Mouse (Mus musculus): ENCODE results near the gene Frmd4a.

The Frmd4a gene

GRCm38 (mm10) chr2:4562373-4562772 lies 544.9 kb downstream of the Frmd4a start:
- no peak for DNase-seq

- DNase-seq = no peak
Observed at GRCm38 (mm10) chr2:4562826-4563225, 545.3 kb downstream of the Frmd4a start.

DNA sequence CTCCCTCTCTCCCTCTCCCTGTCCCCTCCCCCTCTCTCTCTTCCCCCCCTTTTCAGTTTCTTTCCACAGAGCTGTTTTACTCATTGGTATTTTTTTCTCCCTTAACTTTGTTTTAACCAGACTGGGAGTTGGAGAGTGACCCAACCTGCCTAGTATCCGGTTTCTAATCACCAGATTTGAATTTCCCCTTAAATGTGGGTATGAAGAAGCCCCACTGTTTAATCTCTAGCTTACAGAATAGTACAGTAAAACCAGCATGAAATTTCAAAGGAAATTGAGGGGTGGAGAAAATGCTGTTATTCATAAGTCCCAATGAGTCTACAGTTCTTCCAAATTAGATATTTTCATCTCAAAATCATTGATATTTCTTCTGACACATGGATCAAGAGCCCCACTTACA lies 545.8 kb downstream of the Frmd4a start:
- DNase-seq = no peak

DNA sequence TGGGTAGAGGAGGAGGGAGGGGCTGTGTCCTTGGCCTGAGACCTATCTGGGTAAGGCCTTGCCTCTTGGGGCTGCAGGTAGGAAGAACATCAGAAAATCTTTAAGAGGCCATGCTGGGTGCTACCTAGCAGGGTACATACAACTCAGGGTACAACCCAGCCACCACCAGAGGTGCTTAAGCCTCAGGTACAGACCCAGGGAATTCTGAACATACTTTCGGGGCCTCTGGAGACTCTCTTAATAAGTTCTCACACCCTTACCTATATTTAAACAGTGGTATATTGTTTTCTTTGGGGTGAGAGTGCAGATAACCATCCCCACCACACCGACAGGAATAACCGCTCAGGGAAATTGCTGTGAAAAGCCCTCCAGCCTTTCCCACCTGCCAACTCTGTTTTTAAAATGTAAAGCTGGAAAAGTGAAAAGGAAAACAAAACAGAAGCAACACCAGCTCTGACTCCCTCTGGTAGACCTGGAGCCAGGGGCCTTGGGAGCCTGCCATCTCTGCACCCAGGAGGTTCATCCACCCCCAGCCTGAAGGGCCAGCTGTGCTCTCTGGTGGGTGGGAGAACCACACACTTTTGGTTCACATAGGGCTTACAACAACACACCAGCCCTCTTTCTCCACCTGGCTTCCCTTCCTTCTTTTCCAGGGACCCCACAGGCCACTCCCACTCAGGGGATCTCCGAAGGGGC lies 548.9 kb downstream of the Frmd4a start:
- DNase-seq = no peak

- no peak for DNase-seq
Observed at GRCm38 (mm10) chr2:4566956-4567680, 549.6 kb downstream of the Frmd4a start.

DNA sequence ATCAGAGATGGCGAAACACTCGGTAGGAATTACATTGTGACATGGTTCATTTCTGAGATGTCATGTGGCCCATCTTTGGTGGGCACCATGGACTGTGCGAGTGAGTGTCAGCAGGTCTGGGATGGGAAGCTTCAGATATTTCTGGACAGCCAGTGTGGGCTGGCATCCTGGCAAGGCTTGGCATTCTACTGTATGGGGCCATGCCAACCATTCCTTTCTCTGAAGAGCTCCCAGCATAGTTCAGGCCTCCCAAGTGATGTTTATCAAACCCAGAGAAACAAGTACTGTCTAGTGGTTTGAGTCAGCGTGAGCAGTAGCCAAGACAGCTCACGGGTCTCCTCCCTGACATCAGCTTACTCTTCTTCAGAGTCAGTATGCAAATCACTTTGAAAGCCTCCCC lies 551.5 kb downstream of the Frmd4a start:
- DNase-seq = no peak

DNA sequence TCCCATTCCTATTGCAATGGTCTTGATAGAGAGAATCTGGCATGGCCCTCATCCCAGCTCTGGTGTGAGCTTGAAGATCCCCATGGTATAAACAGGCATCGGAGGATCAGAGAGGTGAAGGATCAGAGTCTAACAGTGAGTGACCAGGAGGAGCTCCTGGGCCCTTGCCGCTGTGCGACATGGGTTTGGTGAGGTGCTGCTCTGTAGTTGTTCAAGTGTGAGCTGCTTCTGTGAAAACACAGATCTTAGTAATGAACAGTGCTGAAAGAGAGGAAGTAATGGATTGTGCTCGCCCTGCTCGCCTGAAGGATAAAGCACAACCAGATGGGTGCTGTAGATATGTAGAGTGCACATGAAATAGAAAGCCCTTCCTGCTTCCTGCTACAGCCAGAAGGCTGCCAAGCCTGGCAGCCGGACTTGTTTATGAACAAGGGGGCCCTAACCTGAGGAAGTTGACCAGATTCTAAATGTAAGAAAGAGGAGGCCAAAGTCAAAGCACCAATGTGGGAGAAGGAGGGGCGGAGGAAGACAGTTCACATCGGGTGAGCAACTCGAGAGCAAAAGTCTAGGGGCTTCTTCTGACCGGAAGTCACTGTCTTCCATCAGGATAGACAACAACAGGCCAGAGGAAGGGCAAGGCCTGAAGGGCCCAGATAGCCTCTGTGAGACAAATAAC lies 552.8 kb downstream of the Frmd4a start:
- no peak for DNase-seq

- no peak for DNase-seq
Observed at GRCm38 (mm10) chr2:4572498-4573263, 555.2 kb downstream of the Frmd4a start.

DNA sequence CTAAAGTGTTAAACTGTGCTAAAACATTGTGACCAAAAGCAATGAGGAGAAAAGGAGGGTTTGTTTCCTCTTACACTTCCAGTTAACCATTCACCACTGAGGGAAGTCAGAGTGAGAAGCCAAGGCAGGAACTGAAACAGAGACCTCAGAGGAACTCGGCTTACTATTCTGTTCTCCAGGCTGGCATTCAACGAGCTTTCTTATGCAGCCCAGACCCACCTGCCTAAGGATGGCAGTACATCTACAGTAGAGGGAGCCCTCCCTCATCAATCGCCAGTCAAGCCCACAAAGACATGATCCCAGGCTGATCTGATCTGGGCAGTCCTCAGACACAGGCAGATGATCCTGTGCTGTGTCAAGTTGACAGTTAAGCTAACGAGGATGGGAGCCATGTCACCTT lies 555.9 kb downstream of the Frmd4a start:
- DNase-seq = no peak

GRCm38 (mm10) chr2:4574251-4574650 lies 556.7 kb downstream of the Frmd4a start:
- DNase-seq = no peak

DNA sequence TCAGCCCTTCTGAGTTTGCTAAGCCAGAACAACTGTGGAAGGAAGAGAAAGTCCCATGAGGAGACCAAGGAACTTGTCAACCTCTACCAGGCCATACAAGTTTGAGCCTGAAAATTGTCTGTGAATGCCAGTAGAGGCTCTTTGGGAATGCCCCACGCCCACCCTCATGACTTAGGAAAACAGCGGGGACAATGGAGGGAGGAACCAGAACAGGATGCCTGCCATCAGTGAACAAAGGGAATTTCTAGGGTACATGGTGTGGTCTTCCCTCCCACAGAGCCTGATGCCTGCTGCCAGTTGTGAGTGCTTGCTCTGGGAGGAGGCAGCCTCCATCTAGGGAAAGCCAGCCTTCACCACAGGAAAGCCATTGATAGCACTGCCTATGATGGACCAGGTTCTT lies 557.6 kb downstream of the Frmd4a start:
- DNase-seq = no peak

DNA sequence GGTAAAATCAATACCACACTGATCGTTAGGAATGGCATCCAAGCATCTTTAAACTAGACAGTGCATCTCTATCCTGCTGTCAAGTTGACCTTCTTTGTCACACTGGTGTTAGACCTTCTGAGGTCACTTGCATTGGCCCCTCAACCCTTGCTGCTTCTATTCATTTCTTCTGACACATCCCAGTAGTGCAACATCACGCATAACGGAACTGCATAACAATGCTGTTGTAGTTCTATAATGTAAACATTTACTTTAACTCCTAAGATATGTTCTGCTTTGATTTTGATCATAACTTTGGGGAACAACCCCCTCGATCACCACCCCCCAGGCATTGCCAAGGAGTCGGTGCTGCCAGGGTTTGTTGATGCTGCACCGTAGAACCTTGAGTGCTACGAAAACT lies 558.5 kb downstream of the Frmd4a start:
- no peak for DNase-seq

DNA sequence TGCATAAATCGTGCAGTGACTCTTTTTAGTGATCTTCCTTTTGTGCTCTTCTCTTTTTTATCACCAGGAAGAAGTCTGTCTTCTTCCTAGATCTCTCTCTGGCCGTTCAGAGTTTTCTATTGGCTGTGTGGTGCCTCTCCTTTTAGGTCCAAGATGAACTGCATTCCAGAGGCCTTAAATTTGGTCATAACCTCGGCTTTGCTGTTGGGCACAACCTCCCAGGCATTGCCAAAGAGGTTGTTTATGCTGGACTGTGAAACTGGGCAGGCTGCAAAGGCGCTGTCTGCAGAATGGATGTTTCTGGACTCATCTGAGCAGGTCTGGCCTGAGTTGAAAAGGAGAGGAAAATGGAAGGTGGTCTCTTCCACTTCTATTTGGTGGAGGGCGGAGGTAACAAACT lies 560.8 kb downstream of the Frmd4a start:
- DNase-seq = no peak

- no peak for DNase-seq
Observed at GRCm38 (mm10) chr2:4579357-4580068, 562.0 kb downstream of the Frmd4a start.

DNA sequence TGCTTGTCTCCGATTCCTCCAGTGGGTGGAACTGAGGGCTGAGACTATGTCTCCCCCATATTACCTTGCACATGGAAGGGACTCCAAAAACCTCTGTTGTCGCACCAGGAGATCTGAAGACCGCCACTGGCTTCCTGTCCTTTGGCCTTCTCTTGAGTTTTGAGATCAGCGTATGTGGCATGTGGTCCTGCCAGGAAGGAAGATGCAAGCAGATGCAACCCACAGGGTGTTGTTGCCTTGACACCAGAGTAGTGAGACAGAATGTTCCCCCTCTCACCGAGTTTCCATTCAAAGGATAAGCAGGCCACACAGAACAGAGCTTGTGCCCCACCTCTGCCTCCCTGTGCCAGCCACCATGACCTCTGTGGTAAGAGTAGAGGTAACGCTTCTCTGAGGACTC lies 563.1 kb downstream of the Frmd4a start:
- no peak for DNase-seq

GRCm38 (mm10) chr2:4582930-4583329 lies 565.4 kb downstream of the Frmd4a start:
- DNase-seq = no peak

DNA sequence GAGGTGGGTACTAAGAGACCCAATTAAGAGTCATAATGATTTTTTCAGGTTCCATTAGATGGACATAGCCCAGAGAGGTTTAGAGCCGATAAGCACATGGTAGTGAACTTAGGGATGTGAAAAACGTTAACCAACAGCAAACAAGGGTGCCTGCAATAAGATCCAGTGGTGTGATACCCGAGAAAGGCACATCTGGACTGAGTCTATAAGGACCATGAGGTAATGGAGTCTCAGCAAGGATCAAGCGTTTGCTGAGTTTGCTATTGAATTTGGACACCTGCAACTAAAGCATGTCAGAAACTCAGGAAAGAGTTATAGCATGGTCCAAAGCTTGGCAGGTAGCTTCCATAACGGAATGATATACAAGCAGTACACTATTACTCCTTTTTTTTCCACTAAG lies 566.7 kb downstream of the Frmd4a start:
- no peak for DNase-seq

- no peak for DNase-seq
Observed at GRCm38 (mm10) chr2:4586245-4586644, 568.7 kb downstream of the Frmd4a start.

DNA sequence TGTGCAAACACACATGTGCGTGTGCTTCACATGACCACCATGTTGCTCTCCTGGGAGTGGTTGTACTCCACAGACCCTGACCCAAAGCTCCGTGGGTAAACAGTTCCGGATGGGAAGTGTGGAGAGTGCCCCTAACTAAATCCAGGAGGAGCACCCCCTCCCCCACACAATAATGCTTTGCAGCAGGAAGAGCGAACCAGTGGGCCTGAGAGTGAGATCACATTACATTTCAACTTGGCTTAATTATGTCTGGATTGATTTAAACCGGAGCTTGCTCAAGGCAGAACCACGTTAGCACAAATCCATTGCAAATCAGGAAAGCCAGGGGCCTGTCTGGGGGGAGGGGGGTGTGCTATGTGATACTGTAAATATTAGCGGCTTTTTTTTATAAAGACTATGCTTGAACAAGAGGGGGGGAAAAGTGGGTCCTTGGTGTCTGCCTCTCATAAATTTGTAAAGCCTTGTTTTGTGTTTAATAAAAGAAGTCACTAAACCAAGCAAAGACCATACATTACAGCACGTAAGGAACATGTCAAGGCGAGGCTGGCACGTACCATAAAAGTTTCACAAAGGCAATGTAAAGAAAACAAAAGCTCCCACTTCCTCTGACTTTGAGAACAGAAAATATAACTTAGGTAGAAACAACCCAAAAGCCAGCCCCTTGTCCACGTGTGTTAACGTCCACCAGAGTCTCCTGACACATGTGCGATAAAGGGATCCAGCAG lies 570.3 kb downstream of the Frmd4a start:
- DNase-seq = no peak

GRCm38 (mm10) chr2:4591647-4592046 lies 574.1 kb downstream of the Frmd4a start:
- no peak for DNase-seq

DNA sequence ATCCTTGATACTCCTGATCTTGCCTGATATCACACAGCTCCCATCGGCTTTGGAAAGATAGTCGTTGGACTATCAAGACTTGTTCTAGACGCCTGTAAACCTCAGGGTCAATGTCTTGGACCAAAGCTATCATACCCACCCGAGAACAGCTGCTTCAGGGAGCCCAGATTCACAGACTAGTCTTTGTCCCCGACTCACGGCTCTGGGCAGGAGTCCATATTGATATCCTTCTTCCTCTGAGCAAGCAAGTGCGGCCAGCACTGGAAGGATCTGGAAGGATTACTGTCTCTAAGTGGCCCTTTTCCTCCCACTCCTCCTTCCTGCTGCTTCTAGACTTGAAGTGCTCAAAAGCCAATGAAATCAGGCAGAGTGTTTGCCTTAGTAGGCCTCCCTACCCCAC lies 575.1 kb downstream of the Frmd4a start:
- no peak for DNase-seq

- no peak for DNase-seq
Observed at GRCm38 (mm10) chr2:4593433-4593832, 575.9 kb downstream of the Frmd4a start.
